12 mouse cellular contexts compared by ENCODE assay signal in genomic region chr14:34574068-34574467, GRCm38 (mm10). TPM values are rescaled to one million over a fixed set of nuclear protein-coding genes. Genes with fewer than 3 reads are reported as not detected.
DNase-seq lines count a peak whose midpoint lies in the region; ATAC-seq lines count a peak whose summit lies in the region.
"Had no signal": no experiment of that assay in that cellular context is flagged by ENCODE, and none has a peak within 500 bp of the region (broad histone marks: within the 10 kb centered on the region; RNA-seq: fewer than 3 reads in every experiment).

No protein-coding gene starts in this region.

- H3K4me1 ChIP-seq in midbrain, embryonic 15.5 days: 0 out of 2 replicates have a peak, but pooled peaks cover 3% of the 10 kb centered on the region

- H3K4me2 ChIP-seq in midbrain, embryonic 15.5 days: no peak overlapping the region
- H3K4me2 ChIP-seq: embryonic facial prominence, embryonic 15.5 days; midbrain, embryonic 11.5 days had no signal

- no peaks in the 10 kb centered on the region for H3K27me3 ChIP-seq in midbrain, embryonic 15.5 days (replicated peaks)

- 67% methylated on average over 2 of the region's 2 CpGs for WGBS in midbrain, embryonic 15.5 days

- no peak for ATAC-seq in CD4-positive, CD25-positive, alpha-beta regulatory T cell, adult 4 months
- ATAC-seq in erythroblast, adult 5-6 weeks (replicated peaks; ENCODE audit: low FRiP score, poor library complexity, severe bottlenecking): no peak
- no peak for ATAC-seq in megakaryocyte-erythroid progenitor cell, adult 5-6 weeks (replicated peaks; ENCODE audit: low FRiP score, low TSS enrichment, poor library complexity, severe bottlenecking)
- no peak for ATAC-seq in midbrain, embryonic 15.5 days (replicated peaks)

- no peak overlapping the region for H3K9ac ChIP-seq in midbrain, embryonic 15.5 days
- H3K9ac ChIP-seq: embryonic facial prominence, embryonic 15.5 days had no signal

- no peak overlapping the region for H3K4me3 ChIP-seq in midbrain, embryonic 15.5 days
- H3K4me3 ChIP-seq: embryonic facial prominence, embryonic 15.5 days had no signal

- peak; percentile 7 for DNase-seq in CD4-positive, CD25-positive, alpha-beta regulatory T cell, adult 2 months (ENCODE audit: low read depth, low spot score)
- peak; percentile 20 for DNase-seq in A20 (ENCODE audit: low read depth, low spot score)
- peak; percentile 82 to 86 for DNase-seq in heart, adult 9 months (ENCODE audit: low spot score in 2 of 2)
- peak; percentile 25 for DNase-seq in kidney, postnatal 14 days
- DNase-seq: adrenal gland, adult 2 months had no signal

- no peak overlapping the region for H3K27ac ChIP-seq in midbrain, embryonic 15.5 days
- H3K27ac ChIP-seq: embryonic facial prominence, embryonic 15.5 days had no signal

- H3K36me3 ChIP-seq in midbrain, embryonic 15.5 days (replicated peaks): no peaks in the 10 kb centered on the region
- H3K36me3 ChIP-seq: embryonic facial prominence, embryonic 15.5 days had no signal

- H3K9me3 ChIP-seq in midbrain, embryonic 15.5 days: no peaks in the 10 kb centered on the region
- H3K9me3 ChIP-seq: embryonic facial prominence, embryonic 15.5 days had no signal

RNA-seq across cellular contexts. Expression of gene Ldb3, which starts 14.4 kb away (rescaled TPM):
- polyA plus RNA-seq in CD4-positive, CD25-positive, alpha-beta regulatory T cell, adult 4 months (2017; shearing (Covaris generic)): not detected
- total RNA-seq in erythroblast, adult 5-6 weeks (2015; ENCODE audit: low replicate concordance): not detected in 2 replicates
- not detected in 2 replicates for total RNA-seq in erythroblast, adult 5-6 weeks (2017; ENCODE audit: low replicate concordance)
- not detected in 2 replicates for total RNA-seq in megakaryocyte-erythroid progenitor cell, adult 5-6 weeks (2014; fragmentation: Nextera tagmentation)
- total RNA-seq in megakaryocyte-erythroid progenitor cell, adult 5-6 weeks (2017): not detected in 2 replicates
- 0.57 and 0.78 TPM in 2 replicates for polyA plus RNA-seq in midbrain, embryonic 15.5 days (2015; fragmentation: Nextera tagmentation; extraction: Ambion mirVana)

RNA-seq across cellular contexts. Expression of gene Opn4, which starts 25.9 kb away (rescaled TPM):
- polyA plus RNA-seq in CD4-positive, CD25-positive, alpha-beta regulatory T cell, adult 4 months (2017; shearing (Covaris generic)): not detected
- total RNA-seq in erythroblast, adult 5-6 weeks (2015; ENCODE audit: low replicate concordance): not detected in 2 replicates
- total RNA-seq in erythroblast, adult 5-6 weeks (2017; ENCODE audit: low replicate concordance): not detected in 2 replicates
- total RNA-seq in megakaryocyte-erythroid progenitor cell, adult 5-6 weeks (2014; fragmentation: Nextera tagmentation): not detected in 2 replicates
- not detected in 2 replicates for total RNA-seq in megakaryocyte-erythroid progenitor cell, adult 5-6 weeks (2017)
- 0.23 TPM in 1 of 2 replicates, not detected in the other for polyA plus RNA-seq in midbrain, embryonic 15.5 days (2015; fragmentation: Nextera tagmentation; extraction: Ambion mirVana)
- polyA plus RNA-seq: midbrain, embryonic 11.5 days had no signal

RNA-seq across cellular contexts. Expression of gene 9230112D13Rik, which starts 51.5 kb away (rescaled TPM):
- polyA plus RNA-seq in CD4-positive, CD25-positive, alpha-beta regulatory T cell, adult 4 months (2017; shearing (Covaris generic)): not detected
- total RNA-seq in erythroblast, adult 5-6 weeks (2015; ENCODE audit: low replicate concordance): not detected in 2 replicates
- total RNA-seq in erythroblast, adult 5-6 weeks (2017; ENCODE audit: low replicate concordance): not detected in 2 replicates
- total RNA-seq in megakaryocyte-erythroid progenitor cell, adult 5-6 weeks (2014; fragmentation: Nextera tagmentation): not detected in 2 replicates
- not detected in 2 replicates for total RNA-seq in megakaryocyte-erythroid progenitor cell, adult 5-6 weeks (2017)
- polyA plus RNA-seq in midbrain, embryonic 15.5 days (2015; fragmentation: Nextera tagmentation; extraction: Ambion mirVana): not detected in 2 replicates
- total RNA-seq: adrenal gland, adult 2 months had no signal
- polyA plus RNA-seq: adrenal gland, adult 2 months; embryonic facial prominence, embryonic 15.5 days; large intestine, adult 2 months; midbrain, embryonic 11.5 days had no signal

Comparison
In these comparisons a context has a peak if more than half of its experiments do, and no peak if none do; other contexts are left out.
1. DNase-seq: peak in every context shown above with its lines; median percentile 84 in heart, adult 9 months; 25 in kidney, postnatal 14 days; 20 in A20; 7 in CD4-positive, CD25-positive, alpha-beta regulatory T cell, adult 2 months.